Mouse (Mus musculus) kidney, adult 18-20 months (tissue): Measurements from ENCODE around the gene Asic1.
A peak's percentile ranks its signal among the peaks of the same experiment; 100 is the strongest.

Source experiments
- DNase-seq: peaks from one replicate; pipeline ENCODE4 v3.0.0; 2021

Asic1 gene

GRCm38 (mm10) chr15:99703104-99703503 is 32.9 kb downstream of the Asic1 start:
- DNase-seq = no peak

- DNase-seq = no peak
These were observed 33.5 kb downstream of the Asic1 start for GRCm38 (mm10) chr15:99703676-99704040.

- peak; percentile 72 for DNase-seq
These were observed 34.0 kb downstream of the Asic1 start for GRCm38 (mm10) chr15:99704041-99704681.

GRCm38 (mm10) chr15:99704881-99705280 is 34.7 kb downstream of the Asic1 start:
- no peak for DNase-seq

- peak; percentile 63 for DNase-seq
These were observed 35.4 kb downstream of the Asic1 start, which contains the start of gene Gm17349 for GRCm38 (mm10) chr15:99705440-99706048. TSS of gene Gm17349 (minus strand) at chr15:99705490.

GRCm38 (mm10) chr15:99708176-99708575 is 38.0 kb downstream of the Asic1 start:
- DNase-seq = no peak

GRCm38 (mm10) chr15:99710221-99711190 is 40.3 kb downstream of the Asic1 start:
- no peak for DNase-seq

- no peak for DNase-seq
These were observed 41.3 kb downstream of the Asic1 start for GRCm38 (mm10) chr15:99711491-99711890.

GRCm38 (mm10) chr15:99712666-99713559 is 42.7 kb downstream of the Asic1 start:
- DNase-seq = no peak

- DNase-seq = no peak
These were observed 43.4 kb downstream of the Asic1 start for GRCm38 (mm10) chr15:99713569-99713968.

- DNase-seq = no peak
These were observed 44.0 kb downstream of the Asic1 start for GRCm38 (mm10) chr15:99714206-99714605.

- DNase-seq = peak; percentile 83
These were observed 44.7 kb downstream of the Asic1 start for GRCm38 (mm10) chr15:99714858-99715257.

GRCm38 (mm10) chr15:99715361-99715865 is 45.2 kb downstream of the Asic1 start:
- DNase-seq = no peak

- peak; percentile 70 for DNase-seq
These were observed 46.0 kb downstream of the Asic1 start for GRCm38 (mm10) chr15:99715982-99716746.

GRCm38 (mm10) chr15:99716814-99717213 is 46.6 kb downstream of the Asic1 start:
- no peak for DNase-seq

- peak; percentile 88 for DNase-seq
These were observed 47.5 kb downstream of the Asic1 start, which contains the start of gene Gpd1 for GRCm38 (mm10) chr15:99717386-99718334. TSS of gene Gpd1 (plus strand) at chr15:99717515.

- peak; percentile 65 for DNase-seq
These were observed 48.4 kb downstream of the Asic1 start for GRCm38 (mm10) chr15:99718461-99719021.

- no peak for DNase-seq
These were observed 49.7 kb downstream of the Asic1 start for GRCm38 (mm10) chr15:99719865-99720264.

- no peak for DNase-seq
These were observed 52.0 kb downstream of the Asic1 start for GRCm38 (mm10) chr15:99721921-99722743.
